Mouse (Mus musculus): Measurements from ENCODE around the gene Sh3bp5. TPM values are rescaled to one million over a fixed set of nuclear protein-coding genes. Genes with fewer than 3 reads are reported as not detected.
A peak's percentile ranks its signal among the peaks of the same experiment; 100 is the strongest.

Gene Sh3bp5
- polyA plus RNA-seq, 1 experiment from 2014 or later, result 26.7 TPM

DNA sequence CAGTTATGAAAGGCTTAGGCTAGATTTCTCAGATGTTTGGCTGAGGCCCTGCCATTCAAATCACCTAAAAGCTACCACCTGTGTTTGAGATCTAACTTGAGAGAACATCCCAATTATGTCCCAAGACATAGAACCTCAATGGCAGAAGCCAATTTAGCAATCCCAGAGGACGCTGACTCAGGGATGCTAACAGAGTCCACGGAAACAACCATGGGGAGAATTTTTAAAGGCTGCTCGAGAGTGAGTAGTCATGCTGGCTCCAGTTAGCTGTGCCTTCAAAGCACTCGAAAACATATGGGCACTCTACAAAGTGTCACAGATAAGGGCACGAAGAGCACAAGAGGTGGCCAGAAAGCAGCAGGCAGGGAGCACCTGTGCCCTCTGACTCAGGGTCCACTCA lies 43.6 kb downstream of the Sh3bp5 start:
- Histone ChIP-seq H3K36me3 (peaks cover 8% of the 10 kb centered on the region; the same call in 1 of the 2 replicates), H3K27ac (replicated peaks) (no peak overlapping the region), H3K4me1 (peaks cover 68% of the 10 kb centered on the region), H3K4me2 (no peak overlapping the region), H3K27me3 (replicated peaks) (peaks cover 40% of the 10 kb centered on the region), H3K9ac (no peak overlapping the region), H3K9me3 (peaks cover 5% of the 10 kb centered on the region; the same call in 1 of the 2 replicates), H3K4me3 (no peak overlapping the region)
- 48% methylated on average over 5 of the region's 5 CpGs for WGBS
- ATAC-seq (ENCODE audit: extremely low read depth, insufficient number of reproducible peaks, low FRiP score, low TSS enrichment), result no peak

DNA sequence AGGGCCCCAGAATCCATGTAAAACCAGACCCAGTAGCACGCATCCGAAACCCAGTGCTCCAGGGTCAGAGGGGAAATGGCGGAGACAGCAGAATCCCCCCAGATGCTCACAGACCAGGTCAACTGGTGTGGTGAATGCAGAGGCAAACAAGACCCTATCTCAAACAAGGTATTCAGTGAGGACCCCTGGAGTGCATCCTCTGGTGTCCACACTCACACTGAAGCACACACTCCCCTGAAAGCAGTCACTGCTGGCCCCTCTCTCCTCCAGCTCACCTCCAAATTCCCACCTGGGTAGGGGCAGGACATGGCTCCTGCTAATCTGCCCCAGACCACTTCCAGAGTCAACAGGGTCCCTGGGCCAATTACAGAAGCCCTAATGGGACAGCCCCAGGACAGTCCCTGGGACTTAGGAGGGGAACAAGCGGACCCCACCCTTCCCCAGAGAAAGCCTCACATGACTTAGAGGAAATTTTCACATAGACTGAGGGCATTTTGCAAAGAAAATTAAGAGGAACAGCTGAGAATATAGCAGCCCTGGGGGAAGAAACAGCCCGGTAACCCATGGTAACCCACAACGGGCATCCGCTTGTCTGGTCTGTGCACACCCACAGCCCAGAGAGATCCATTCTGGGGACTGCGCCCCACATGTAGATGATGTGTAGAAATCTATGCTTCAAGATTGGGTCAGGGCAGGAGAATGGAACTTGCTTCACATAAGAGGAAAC lies 46.3 kb downstream of the Sh3bp5 start:
- H3K27me3 ChIP-seq (replicated peaks), result peaks cover 36% of the 10 kb centered on the region
- no peak overlapping the region for H3K4me3 ChIP-seq
- H3K4me2 ChIP-seq, result no peak overlapping the region
- ATAC-seq (ENCODE audit: extremely low read depth, insufficient number of reproducible peaks, low FRiP score, low TSS enrichment), result no peak
- H3K9me3 ChIP-seq, result no peaks in the 10 kb centered on the region
- WGBS, result 89% methylated on average over 8 of the region's 8 CpGs
- H3K4me1 ChIP-seq, result peaks cover 82% of the 10 kb centered on the region
- H3K27ac ChIP-seq (replicated peaks), result no peak overlapping the region
- H3K9ac ChIP-seq, result no peak overlapping the region
- 0 out of 2 replicates have a peak, but pooled peaks cover 5% of the 10 kb centered on the region for H3K36me3 ChIP-seq

DNA sequence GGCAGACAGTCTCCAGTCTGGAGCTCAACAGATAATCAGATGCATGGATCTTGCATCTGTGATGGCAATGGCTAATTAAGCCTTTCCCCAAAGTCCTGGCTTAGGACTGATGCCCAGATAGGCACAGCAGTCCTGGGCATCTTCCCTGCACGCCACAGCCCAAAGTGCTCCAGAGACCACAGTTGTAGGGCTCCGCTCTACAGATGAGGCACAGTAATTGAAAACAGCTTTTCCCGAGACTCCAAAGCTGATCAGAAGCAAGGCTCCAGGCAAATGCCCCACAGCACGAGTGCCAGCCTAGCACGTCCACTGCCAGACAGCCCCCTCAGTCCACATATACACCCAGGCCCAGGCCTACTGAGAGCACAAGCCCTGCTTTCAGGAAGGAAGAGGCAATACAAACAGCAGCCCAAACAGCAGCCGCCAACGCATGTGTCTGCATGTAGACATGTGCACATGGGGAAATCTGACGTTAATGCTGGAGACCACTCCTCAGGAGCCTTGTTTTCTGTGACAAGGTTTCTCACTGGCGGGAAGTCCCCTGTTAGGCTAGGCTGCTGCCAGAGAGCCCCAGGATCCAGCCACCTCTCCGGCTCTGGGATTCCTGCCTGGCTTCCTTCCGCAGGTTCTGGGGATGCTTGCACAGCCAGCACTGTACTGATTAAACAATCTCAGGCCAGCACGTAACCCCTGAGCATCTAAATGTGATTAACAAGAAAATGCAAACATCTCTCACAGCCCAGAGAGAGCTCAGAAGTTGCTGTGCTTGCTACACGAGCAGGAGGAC lies 47.6 kb downstream of the Sh3bp5 start:
- no peak for ATAC-seq (ENCODE audit: extremely low read depth, insufficient number of reproducible peaks, low FRiP score, low TSS enrichment)
- Histone ChIP-seq H3K36me3 (0 out of 2 replicates have a peak, but pooled peaks cover 8% of the 10 kb centered on the region), H3K9ac (peak overlapping the region; percentile 52; the same call in 1 of the 2 replicates), H3K9me3 (no peaks in the 10 kb centered on the region), H3K4me3 (no peak overlapping the region), H3K4me2 (no peak overlapping the region), H3K4me1 (peaks cover 74% of the 10 kb centered on the region), H3K27ac (replicated peaks) (peak overlapping the region; percentile 16), H3K27me3 (replicated peaks) (peaks cover 36% of the 10 kb centered on the region)
- WGBS, result 68% methylated on average over 13 of the region's 13 CpGs

DNA sequence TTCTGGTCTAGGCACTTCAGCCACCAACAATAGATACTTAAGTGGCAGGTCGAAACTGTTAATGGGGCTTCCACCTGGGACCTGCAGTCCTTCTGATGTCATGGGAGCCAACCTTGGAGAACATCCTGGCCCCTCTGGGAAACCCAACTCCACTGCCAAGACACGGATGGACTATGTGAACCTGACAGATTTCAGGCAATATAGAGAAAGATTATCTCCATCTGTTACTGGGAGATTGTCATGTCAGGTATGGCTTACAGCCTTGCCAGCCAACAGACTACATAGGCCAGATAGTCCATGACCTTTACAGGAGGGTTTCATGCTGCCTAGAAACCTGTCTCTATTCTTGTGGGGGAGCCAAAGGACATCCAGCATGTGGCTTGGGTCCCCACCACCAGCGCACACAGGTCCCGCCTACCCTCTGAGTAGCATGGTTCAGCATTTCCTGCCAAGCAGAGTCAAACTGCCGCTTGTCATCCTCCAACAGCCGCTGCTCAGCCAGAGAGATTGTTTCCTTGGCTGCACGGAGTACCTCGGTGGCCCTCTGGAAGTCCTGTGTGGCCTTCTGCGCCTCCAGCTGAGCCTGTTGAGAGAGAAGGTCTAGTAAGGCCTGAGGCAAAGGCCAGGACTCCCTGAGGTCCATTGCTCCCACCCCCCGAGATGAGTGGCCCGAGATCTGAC lies 48.4 kb downstream of the Sh3bp5 start:
- no peak for ATAC-seq (ENCODE audit: extremely low read depth, insufficient number of reproducible peaks, low FRiP score, low TSS enrichment)
- Histone ChIP-seq H3K9me3 (no peaks in the 10 kb centered on the region), H3K4me2 (no peak overlapping the region), H3K36me3 (0 out of 2 replicates have a peak, but pooled peaks cover 11% of the 10 kb centered on the region), H3K4me1 (peaks cover 66% of the 10 kb centered on the region), H3K27me3 (replicated peaks) (peaks cover 36% of the 10 kb centered on the region), H3K4me3 (no peak overlapping the region), H3K9ac (no peak overlapping the region), H3K27ac (replicated peaks) (peak overlapping the region; percentile 72)
- 67% methylated on average over 11 of the region's 11 CpGs for WGBS

DNA sequence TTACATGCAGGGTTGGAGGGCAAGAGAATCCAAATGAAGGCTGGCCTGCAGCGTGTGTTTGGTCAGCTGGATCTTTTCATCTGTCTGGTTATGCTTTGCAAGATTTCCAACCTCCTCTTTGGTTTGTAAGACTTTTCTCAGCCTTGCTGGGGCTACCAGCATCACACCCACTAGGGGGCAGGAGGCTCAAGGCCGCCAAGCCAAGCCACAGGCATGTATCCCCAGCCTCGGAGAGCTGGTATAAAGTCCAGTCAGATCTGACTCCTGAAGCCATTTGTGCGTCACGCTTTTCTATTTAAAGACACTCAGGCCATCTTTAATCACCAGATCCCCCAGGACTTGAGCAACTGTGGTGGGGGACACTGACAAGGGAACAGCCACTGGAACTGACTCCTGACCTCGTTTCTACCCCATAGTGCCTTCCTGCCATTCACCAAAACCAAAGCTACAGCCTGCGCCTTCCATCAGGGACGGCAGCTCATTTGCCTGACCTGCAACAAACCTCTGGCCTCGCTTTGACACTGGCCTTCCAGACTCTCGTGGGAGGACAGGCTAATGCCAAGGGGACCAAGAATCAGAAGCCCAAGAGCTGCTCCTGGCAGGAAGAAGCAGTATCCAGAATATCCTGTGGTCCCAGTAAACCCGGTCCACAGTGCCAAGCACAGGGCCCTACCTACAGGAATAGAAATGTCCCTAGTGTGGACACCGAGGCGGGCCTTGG lies 49.7 kb downstream of the Sh3bp5 start:
- peaks cover 58% of the 10 kb centered on the region for H3K4me1 ChIP-seq
- WGBS, result 33% methylated on average over 13 of the region's 13 CpGs

DNA sequence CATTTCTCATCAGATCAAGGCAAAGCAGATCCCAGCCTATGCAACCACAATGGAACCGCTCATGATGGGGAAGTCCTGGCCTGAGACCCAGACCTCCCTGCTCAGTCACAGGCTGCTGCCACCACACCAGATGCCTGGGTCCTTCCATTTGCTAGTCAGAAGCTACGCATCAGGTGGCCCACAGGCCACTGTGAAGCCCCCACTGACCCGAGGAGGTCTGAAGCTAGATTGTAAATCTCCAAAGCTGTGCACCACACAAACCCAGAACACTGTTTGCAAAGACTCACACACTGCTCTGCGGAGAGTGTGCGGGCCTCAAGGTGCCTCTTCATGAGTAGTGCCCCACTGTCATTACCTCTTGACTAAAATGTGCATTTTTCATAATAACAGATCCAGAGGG lies 50.5 kb downstream of the Sh3bp5 start:
- ATAC-seq (ENCODE audit: extremely low read depth, insufficient number of reproducible peaks, low FRiP score, low TSS enrichment), result no peak
- Histone ChIP-seq H3K4me2 (no peak overlapping the region), H3K9me3 (no peaks in the 10 kb centered on the region), H3K27me3 (replicated peaks) (peaks cover 23% of the 10 kb centered on the region), H3K4me1 (peaks cover 58% of the 10 kb centered on the region), H3K9ac (peak overlapping the region; percentile 4), H3K36me3 (0 out of 2 replicates have a peak, but pooled peaks cover 14% of the 10 kb centered on the region), H3K27ac (replicated peaks) (peak overlapping the region; percentile 72), H3K4me3 (no peak overlapping the region)
- 87% methylated on average over 5 of the region's 5 CpGs for WGBS

More for the DNA sequence above, 49.7 kb downstream of the Sh3bp5 start:
- H3K27me3 ChIP-seq (replicated peaks), result peaks cover 28% of the 10 kb centered on the region
- no peaks in the 10 kb centered on the region for H3K9me3 ChIP-seq
- no peak for ATAC-seq (ENCODE audit: extremely low read depth, insufficient number of reproducible peaks, low FRiP score, low TSS enrichment)
- H3K36me3 ChIP-seq, result 0 out of 2 replicates have a peak, but pooled peaks cover 14% of the 10 kb centered on the region
- peak overlapping the region; percentile 72 for H3K27ac ChIP-seq (replicated peaks)
- peak overlapping the region; percentile 29; the same call in 1 of the 2 replicates for H3K4me2 ChIP-seq
- H3K4me3 ChIP-seq, result no peak overlapping the region
- H3K9ac ChIP-seq, result peak overlapping the region; percentile 44

DNA sequence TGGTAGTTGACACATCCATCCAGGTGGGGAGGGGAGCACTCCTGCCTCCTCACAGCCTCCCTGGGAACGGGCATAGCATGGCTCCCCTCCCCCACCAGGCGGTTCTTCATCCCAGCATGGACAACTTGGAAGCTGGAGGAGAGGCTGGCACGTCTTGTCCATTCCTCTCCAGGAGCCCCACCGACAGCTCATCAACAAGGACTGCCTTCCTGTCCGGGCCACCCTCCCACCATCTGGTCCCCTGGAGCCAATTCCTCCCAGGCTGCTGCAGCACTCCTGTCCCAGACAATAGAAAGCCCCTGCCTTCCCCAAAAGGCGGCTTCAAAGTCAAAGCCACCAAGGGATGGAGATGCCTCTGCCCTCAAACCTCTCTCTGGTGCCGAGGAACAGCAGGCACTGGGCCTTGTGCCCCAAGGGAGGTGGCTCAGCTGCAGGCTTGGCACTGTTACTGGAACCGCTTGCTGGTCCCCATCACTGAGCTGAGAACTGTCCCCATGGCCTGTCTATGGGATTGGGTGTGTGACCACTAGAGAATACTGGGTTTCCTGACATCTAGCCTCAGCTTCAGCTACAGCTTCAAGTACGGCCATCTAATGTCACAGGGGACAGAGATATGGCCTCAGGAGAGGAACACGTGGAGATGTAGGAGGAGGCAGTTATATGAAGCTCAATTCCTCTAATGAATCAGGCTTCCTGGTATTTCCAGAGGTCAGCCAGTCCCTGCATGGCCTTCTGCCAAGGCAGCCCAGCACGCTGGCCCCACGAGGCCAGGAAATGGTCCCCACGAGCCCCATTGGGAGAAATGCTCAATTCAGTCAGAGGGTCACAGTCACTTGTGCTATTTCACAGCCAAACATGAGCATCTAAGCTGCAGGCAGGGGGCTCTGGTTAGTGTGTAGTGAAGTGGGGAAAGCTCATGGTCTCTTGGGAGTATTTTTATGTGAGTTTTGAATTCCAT lies 51.2 kb downstream of the Sh3bp5 start:
- ATAC-seq (ENCODE audit: extremely low read depth, insufficient number of reproducible peaks, low FRiP score, low TSS enrichment), result no peak
- Histone ChIP-seq H3K4me1 (peaks cover 55% of the 10 kb centered on the region), H3K27ac (replicated peaks) (peak overlapping the region; percentile 72), H3K36me3 (0 out of 2 replicates have a peak, but pooled peaks cover 14% of the 10 kb centered on the region), H3K4me2 (no peak overlapping the region), H3K9ac (0 out of 2 replicates have a peak overlapping the region, but pooled peaks have one; percentile 45), H3K9me3 (no peaks in the 10 kb centered on the region), H3K4me3 (no peak overlapping the region), H3K27me3 (replicated peaks) (peaks cover 15% of the 10 kb centered on the region)
- 47% methylated on average over 13 of the region's 13 CpGs for WGBS

DNA sequence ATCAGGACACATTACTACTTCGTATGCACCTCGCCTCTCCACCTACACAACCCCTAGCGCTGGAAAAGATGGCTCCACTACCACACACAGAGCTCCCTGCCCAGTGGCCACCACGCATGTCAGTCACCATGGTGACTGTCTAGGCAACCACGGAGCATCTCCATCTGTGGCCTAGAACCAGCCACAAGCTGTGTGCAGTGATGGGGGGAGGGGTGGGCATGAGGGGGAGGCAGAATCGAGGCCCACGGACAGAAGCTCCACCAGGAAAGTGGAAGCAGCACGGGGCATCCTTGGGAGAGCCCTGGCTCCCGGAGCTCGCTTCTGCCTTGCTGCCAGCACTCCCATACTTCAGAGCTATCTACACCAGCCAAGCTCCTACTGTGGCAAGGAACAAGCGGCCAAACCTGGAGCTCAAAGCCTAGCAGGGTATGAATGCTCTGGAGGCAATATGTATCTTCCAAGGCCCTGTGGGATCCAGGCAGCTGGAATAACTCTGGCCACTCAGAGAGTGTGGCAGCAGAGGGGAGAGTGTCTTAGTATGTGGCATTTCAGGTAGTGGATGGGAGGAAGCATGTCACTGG lies 52.3 kb downstream of the Sh3bp5 start:
- Histone ChIP-seq H3K9me3 (no peaks in the 10 kb centered on the region), H3K36me3 (peaks cover 23% of the 10 kb centered on the region), H3K27ac (replicated peaks) (no peak overlapping the region), H3K4me1 (peaks cover 44% of the 10 kb centered on the region), H3K4me2 (no peak overlapping the region), H3K27me3 (replicated peaks) (peaks cover 4% of the 10 kb centered on the region; the same call in 1 of the 2 replicates), H3K4me3 (no peak overlapping the region), H3K9ac (no peak overlapping the region)
- WGBS, result 77% methylated on average over 11 of the region's 11 CpGs
- no peak for ATAC-seq (ENCODE audit: extremely low read depth, insufficient number of reproducible peaks, low FRiP score, low TSS enrichment)

DNA sequence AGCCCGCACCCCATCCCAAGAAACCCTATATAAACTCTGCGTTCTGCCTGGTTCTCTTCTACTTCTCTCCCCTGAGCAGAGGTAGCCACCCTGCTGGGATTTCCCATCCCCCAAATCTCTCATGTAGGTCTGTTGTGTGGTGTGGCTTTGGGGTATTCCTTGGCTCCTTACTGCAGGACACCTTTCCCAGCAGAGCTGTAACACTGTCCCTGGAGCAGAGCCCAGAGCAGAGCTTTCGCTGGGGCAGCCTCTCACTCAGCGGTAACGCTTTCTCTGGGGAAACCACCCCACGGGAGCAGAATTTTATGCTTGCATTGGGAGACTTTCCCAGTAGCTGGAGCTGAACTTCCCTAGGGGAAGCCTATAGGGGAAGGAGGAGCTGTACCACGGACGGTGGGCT lies 53.6 kb downstream of the Sh3bp5 start:
- H3K27ac ChIP-seq (replicated peaks), result no peak overlapping the region
- H3K9me3 ChIP-seq, result no peaks in the 10 kb centered on the region
- no peaks in the 10 kb centered on the region; the same call in 1 of the 2 replicates for H3K27me3 ChIP-seq (replicated peaks)
- no peak overlapping the region for H3K9ac ChIP-seq
- ATAC-seq (ENCODE audit: extremely low read depth, insufficient number of reproducible peaks, low FRiP score, low TSS enrichment), result no peak
- H3K4me2 ChIP-seq, result no peak overlapping the region
- peaks cover 31% of the 10 kb centered on the region for H3K4me1 ChIP-seq
- H3K4me3 ChIP-seq, result no peak overlapping the region
- WGBS, result 79% methylated on average over 8 of the region's 8 CpGs
- H3K36me3 ChIP-seq, result peaks cover 34% of the 10 kb centered on the region

All from heart, embryonic 13.5 days (tissue).